ENCODE assay signal across 19 mouse cellular contexts in the genomic region with DNA sequence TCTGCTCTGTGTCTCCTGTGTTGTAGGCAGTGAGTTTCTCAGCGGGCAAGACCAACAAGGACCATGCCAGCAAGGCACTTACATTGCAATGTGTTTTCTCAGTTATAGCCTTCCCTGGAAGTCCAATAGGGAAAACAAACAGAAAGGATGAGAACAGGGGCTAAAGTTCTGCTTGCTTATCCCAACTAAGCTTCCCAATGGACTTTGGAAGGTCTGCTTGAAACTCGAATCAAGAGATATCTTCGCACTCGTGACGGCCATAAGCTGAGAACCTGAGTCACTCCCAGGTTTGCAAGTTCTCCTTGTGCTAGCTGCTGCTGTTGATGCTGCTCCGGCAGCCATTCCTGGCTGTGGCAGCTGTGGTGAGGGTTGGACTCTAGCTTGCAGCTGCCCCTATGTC. TPM values are rescaled to one million over a fixed set of nuclear protein-coding genes. Genes with fewer than 3 reads are reported as not detected.
DNase-seq lines count a peak whose midpoint lies in the region; ATAC-seq and TF ChIP-seq lines count a peak whose summit lies in the region.
"Had no signal": no experiment of that assay in that cellular context is flagged by ENCODE, and none has a peak within 500 bp of the region (broad histone marks: within the 10 kb centered on the region; RNA-seq: fewer than 3 reads in every experiment).

No protein-coding gene starts in this region.

- WGBS in heart, postnatal 0 days = 74% methylated on average over 6 of the region's 6 CpGs
- WGBS in heart, embryonic 12.5 days = 81% methylated on average over 6 of the region's 6 CpGs
- 64% methylated on average over 6 of the region's 6 CpGs for WGBS in liver, embryonic 13.5 days (ENCODE audit: insufficient replicate concordance)
- 37% methylated on average over 6 of the region's 6 CpGs for WGBS in small intestine, adult 2 months

- 0 out of 2 replicates have a peak overlapping the region, but pooled peaks have one; percentile 2 for H3K27ac ChIP-seq in heart, postnatal 0 days (ENCODE audit: low read depth)
- H3K27ac ChIP-seq in heart, embryonic 12.5 days (ENCODE audit: poor library complexity, severe bottlenecking) = no peak overlapping the region
- peak overlapping the region; percentile 33 for H3K27ac ChIP-seq in brown adipose tissue, adult 24 weeks (replicated peaks; ENCODE audit: low read depth, low read length)
- H3K27ac ChIP-seq in liver, embryonic 13.5 days = peak overlapping the region; percentile 47
- peak overlapping the region; percentile 98 for H3K27ac ChIP-seq in small intestine, adult 2 months (ENCODE audit: insufficient read depth, low read depth, low read length)
- H3K27ac ChIP-seq: hindbrain, embryonic 12.5 days; kidney, embryonic 15.5 days; limb, embryonic 15.5 days had no signal

- no peaks in the 10 kb centered on the region for H3K36me3 ChIP-seq in heart, postnatal 0 days (replicated peaks; ENCODE audit: control insufficient read depth, insufficient read depth, low read length)
- H3K36me3 ChIP-seq in heart, embryonic 12.5 days = no peaks in the 10 kb centered on the region
- H3K36me3 ChIP-seq in liver, embryonic 13.5 days = no peaks in the 10 kb centered on the region
- no peaks in the 10 kb centered on the region for H3K36me3 ChIP-seq in small intestine, adult 2 months (ENCODE audit: control insufficient read depth, insufficient read depth, low read length)
- H3K36me3 ChIP-seq: hindbrain, embryonic 12.5 days; kidney, embryonic 15.5 days; limb, embryonic 15.5 days had no signal

- no peak for TF ChIP-seq EP300 in heart, postnatal 0 days (IDR thresholded peaks at IDR 0.05; ENCODE audit: low read depth)

- no peak for ATAC-seq in heart, postnatal 0 days (ENCODE audit: insufficient read depth, low read depth)
- no peak for ATAC-seq in heart, embryonic 12.5 days (ENCODE audit: insufficient number of reproducible peaks, low FRiP score)
- peak; percentile 21; the same call in 1 of the 2 replicates for ATAC-seq in liver, embryonic 13.5 days (ENCODE audit: low read depth)
- ATAC-seq in granulocyte monocyte progenitor cell, adult 5-6 weeks (replicated peaks; ENCODE audit: poor library complexity, severe bottlenecking) = no peak
- ATAC-seq: midbrain, embryonic 16.5 days had no signal

- no peak for TF ChIP-seq CTCF in heart, postnatal 0 days (IDR thresholded peaks at IDR 0.05; ENCODE audit: low read depth)
- no peak for TF ChIP-seq CTCF in small intestine, adult 2 months (IDR thresholded peaks at IDR 0.05; ENCODE audit: extremely low read depth, insufficient read length, insufficient replicate concordance, low read depth, low read length)

- DNase-seq in heart, postnatal 0 days (ENCODE audit: low spot score) = no peak
- no peak for DNase-seq in liver, embryonic 13.5 days
- DNase-seq in layer of hippocampus, postnatal 14 days (ENCODE audit: low spot score in 2 of 2) = no peak
- DNase-seq: adrenal gland, postnatal 14 days; cerebellum, adult 11-12 months; cerebellum, postnatal 25 days; kidney, postnatal 4 days; lung, postnatal 36 days; retina, postnatal 1 day; thymus, postnatal 4 days had no signal

- H3K4me1 ChIP-seq in heart, postnatal 0 days (ENCODE audit: control insufficient read depth, insufficient read depth) = peaks cover 13% of the 10 kb centered on the region
- H3K4me1 ChIP-seq in heart, embryonic 12.5 days (replicated peaks) = peaks cover 9% of the 10 kb centered on the region
- peaks cover 9% of the 10 kb centered on the region; the same call in 1 of the 2 replicates for H3K4me1 ChIP-seq in brown adipose tissue, adult 24 weeks (ENCODE audit: control insufficient read depth, insufficient read depth, insufficient read length, low read length)
- peaks cover 24% of the 10 kb centered on the region for H3K4me1 ChIP-seq in liver, embryonic 13.5 days (replicated peaks)
- peaks cover 34% of the 10 kb centered on the region for H3K4me1 ChIP-seq in small intestine, adult 2 months (ENCODE audit: control insufficient read depth, insufficient read depth, insufficient read length, low read length)
- H3K4me1 ChIP-seq: limb, embryonic 15.5 days had no signal

- H3K4me2 ChIP-seq in heart, postnatal 0 days (ENCODE audit: low read depth, low read length) = no peak overlapping the region
- H3K4me2 ChIP-seq in heart, embryonic 12.5 days = no peak overlapping the region
- no peak overlapping the region for H3K4me2 ChIP-seq in liver, embryonic 13.5 days
- H3K4me2 ChIP-seq: hindbrain, embryonic 12.5 days; kidney, embryonic 15.5 days; limb, embryonic 15.5 days had no signal

- no peak overlapping the region for H3K9ac ChIP-seq in heart, postnatal 0 days (replicated peaks; ENCODE audit: low read depth, low read length)
- no peak overlapping the region for H3K9ac ChIP-seq in heart, embryonic 12.5 days
- no peak overlapping the region for H3K9ac ChIP-seq in liver, embryonic 13.5 days
- H3K9ac ChIP-seq: hindbrain, embryonic 12.5 days; kidney, embryonic 15.5 days; limb, embryonic 15.5 days had no signal

- no peak for TF ChIP-seq POLR2A in small intestine, adult 2 months (IDR thresholded peaks at IDR 0.05; ENCODE audit: low read depth, low read length)

- H3K9me3 ChIP-seq in heart, postnatal 0 days (replicated peaks; ENCODE audit: control insufficient read depth, low read length) = no peaks in the 10 kb centered on the region
- no peaks in the 10 kb centered on the region for H3K9me3 ChIP-seq in heart, embryonic 12.5 days (replicated peaks)
- no peaks in the 10 kb centered on the region for H3K9me3 ChIP-seq in liver, embryonic 13.5 days (replicated peaks)
- H3K9me3 ChIP-seq: hindbrain, embryonic 12.5 days; kidney, embryonic 15.5 days; limb, embryonic 15.5 days had no signal

- no peak overlapping the region for H3K4me3 ChIP-seq in heart, postnatal 0 days (ENCODE audit: low read depth, low read length)
- no peak overlapping the region for H3K4me3 ChIP-seq in heart, embryonic 12.5 days
- no peak overlapping the region for H3K4me3 ChIP-seq in brown adipose tissue, adult 24 weeks (ENCODE audit: insufficient read depth, low read depth, low read length)
- H3K4me3 ChIP-seq in liver, embryonic 13.5 days (replicated peaks) = no peak overlapping the region
- no peak overlapping the region for H3K4me3 ChIP-seq in small intestine, adult 2 months (ENCODE audit: low read depth, low read length)
- H3K4me3 ChIP-seq: hindbrain, embryonic 12.5 days; kidney, embryonic 15.5 days; limb, embryonic 15.5 days had no signal

- H3K27me3 ChIP-seq in heart, postnatal 0 days (ENCODE audit: control insufficient read depth, insufficient read depth, low read length) = no peaks in the 10 kb centered on the region
- H3K27me3 ChIP-seq in heart, embryonic 12.5 days (replicated peaks) = no peaks in the 10 kb centered on the region
- H3K27me3 ChIP-seq in liver, embryonic 13.5 days = no peaks in the 10 kb centered on the region
- H3K27me3 ChIP-seq in small intestine, adult 2 months (ENCODE audit: control insufficient read depth, insufficient read depth, low read length) = no peaks in the 10 kb centered on the region
- H3K27me3 ChIP-seq: CH12.LX; hindbrain, embryonic 12.5 days; kidney, embryonic 15.5 days; limb, embryonic 15.5 days had no signal

RNA-seq across cellular contexts. Expression of gene Selenop, which starts 39.4 kb away (rescaled TPM):
- 264 and 358 TPM in 2 replicates for total RNA-seq in heart, postnatal 0 days (2014; rRNA removed; ENCODE audit: low replicate concordance)
- polyA plus RNA-seq in heart, postnatal 0 days (2015; fragmentation: Nextera tagmentation; extraction: Ambion mirVana) = 169 and 190 TPM in 2 replicates
- polyA plus RNA-seq in heart, embryonic 12.5 days (2016; fragmentation: Nextera tagmentation; extraction: Ambion mirVana) = 84.6 and 90.9 TPM in 2 replicates
- polyA plus RNA-seq in brown adipose tissue, adult 24 weeks (2012; ENCODE audit: insufficient read depth, insufficient read length, missing spikeins) = 768 and 1,045 TPM in 2 replicates
- 279 and 342 TPM in 2 replicates for polyA plus RNA-seq in liver, embryonic 13.5 days (2015; fragmentation: Nextera tagmentation; extraction: Ambion mirVana)
- polyA plus RNA-seq in small intestine, adult 2 months (2012; rRNA removed) = 201 and 1,598 TPM in 2 replicates
- total RNA-seq in layer of hippocampus, postnatal 14 days (2021) = 100 to 1,000 TPM; 337 to 401 TPM
- 90.6 and 91.2 TPM in 2 replicates for total RNA-seq in granulocyte monocyte progenitor cell, adult 5-6 weeks (2014; fragmentation: Nextera tagmentation)
- total RNA-seq in granulocyte monocyte progenitor cell, adult 5-6 weeks (2017) = 38.1 and 66.0 TPM in 2 replicates
